Mouse (Mus musculus) limb, embryonic 14.5 days (tissue): ENCODE measurements at regions not wholly inside any gene's neighbourhood (a gene's known extent, or its start where the extent isn't known, plus 50 kb on each side); places are given as distances from the start of the nearest gene placed in this dataset.

Experiments
- ATAC-seq: fragments of 200-750 bp; cut with Nextera tagmentation; 2 replicates; pipeline ENCODE4 v1.8.0; 2017; ENCODE audit warnings: low read depth, moderate number of reproducible peaks, moderate TSS enrichment; ENCODE audit not compliant: low FRiP score
- DNase-seq: peaks from one replicate; pipeline ENCODE4 v3.0.0-alpha.2; 2015; ENCODE audit warnings: low spot score
- H3K27ac ChIP-seq: fragments of 300-500 bp; sonication (generic); replicated peaks from 2 replicates; pipeline ENCODE4 v1.5.1; 2014; ENCODE audit warnings: low read depth, mild to moderate bottlenecking, low read length, moderate library complexity, mixed read lengths
- H3K27me3 ChIP-seq: fragments of 300-500 bp; sonication (generic); 2 replicates; pipeline ENCODE4 v1.6.1; 2014; ENCODE audit warnings: low read length, mixed read lengths; ENCODE audit not compliant: control insufficient read depth, insufficient read depth
- H3K36me3 ChIP-seq: fragments of 300-500 bp; sonication (generic); 2 replicates; pipeline ENCODE4 v1.6.1; 2014; ENCODE audit warnings: mild to moderate bottlenecking, low read length, moderate library complexity, mixed read lengths; ENCODE audit not compliant: control insufficient read depth, insufficient read depth
- H3K4me1 ChIP-seq: fragments of 300-500 bp; sonication (generic); 2 replicates; pipeline ENCODE4 v1.6.1; 2014; ENCODE audit warnings: antibody characterized with exemption, low read length, mixed read lengths; ENCODE audit not compliant: control insufficient read depth, insufficient read depth
- H3K4me2 ChIP-seq: fragments of 300-500 bp; sonication (generic); replicated peaks from 2 replicates; pipeline ENCODE4 v1.6.1; 2014; ENCODE audit warnings: low read depth, mild to moderate bottlenecking, low read length, moderate library complexity; ENCODE audit not compliant: severe bottlenecking
- H3K4me3 ChIP-seq: fragments of 300-500 bp; sonication (generic); replicated peaks from 2 replicates; pipeline ENCODE4 v1.5.1; 2014; ENCODE audit warnings: low read length
- H3K9ac ChIP-seq: fragments of 300-500 bp; sonication (generic); 2 replicates; pipeline ENCODE4 v1.6.1; 2014; ENCODE audit warnings: mild to moderate bottlenecking, low read depth, low read length, moderate library complexity; ENCODE audit not compliant: severe bottlenecking
- H3K9me3 ChIP-seq: fragments of 300-500 bp; sonication (generic); 2 replicates; pipeline ENCODE4 v1.6.1; 2016; ENCODE audit warnings: low read length; ENCODE audit not compliant: control insufficient read depth
- POLR2A ChIP-seq: fragments of 200-500 bp; IDR thresholded peaks from 2 replicates; pipeline ENCODE4 v1.8.0; 2012; ENCODE audit warnings: inconsistent platforms, mild to moderate bottlenecking, moderate library complexity, borderline replicate concordance; ENCODE audit not compliant: insufficient read depth, insufficient read length; ENCODE audit errors: extremely low read depth
- WGBS: fragments of 180-500 bp; shearing (Covaris S2); extraction: QIAGEN DNeasy Blood & Tissue Kit; methylation state at CpG from one replicate; pipeline ENCODE4 v1.1.7; 2014; 5-methylcytosine and 5-hydroxymethylcytosine counted together

DNA sequence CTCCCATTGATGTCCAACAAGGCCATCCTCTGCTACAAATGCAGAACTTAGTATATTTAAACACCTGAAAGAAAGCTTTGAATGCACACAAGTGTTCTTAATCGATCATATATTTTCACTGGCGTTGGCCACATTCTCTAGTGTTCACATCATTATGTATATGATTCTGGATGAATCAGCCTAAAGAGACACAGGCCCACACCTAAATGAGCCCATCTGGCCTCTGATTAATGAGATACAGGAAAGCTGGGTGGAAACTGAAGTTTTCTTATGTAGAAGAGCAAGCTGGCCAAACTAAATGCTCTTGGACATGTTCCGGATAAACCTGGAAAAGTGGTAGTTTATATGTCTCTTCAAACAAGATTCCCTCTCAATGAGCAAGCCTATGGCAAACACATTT, 123.2 kb upstream of the Nhs start:
- ATAC-seq (no peak), DNase-seq (no peak)
- Histone ChIP-seq H3K36me3 (no peaks in the 10 kb centered on the region), H3K9ac (no peak overlapping the region), H3K4me3 (no peak overlapping the region), H3K9me3 (no peaks in the 10 kb centered on the region), H3K27ac (no peak overlapping the region), H3K27me3 (no peaks in the 10 kb centered on the region), H3K4me1 (no peaks in the 10 kb centered on the region), H3K4me2 (no peak overlapping the region)
- TF ChIP-seq POLR2A: no peak
- 92% methylated on average over 3 of the region's 3 CpGs for WGBS

DNA sequence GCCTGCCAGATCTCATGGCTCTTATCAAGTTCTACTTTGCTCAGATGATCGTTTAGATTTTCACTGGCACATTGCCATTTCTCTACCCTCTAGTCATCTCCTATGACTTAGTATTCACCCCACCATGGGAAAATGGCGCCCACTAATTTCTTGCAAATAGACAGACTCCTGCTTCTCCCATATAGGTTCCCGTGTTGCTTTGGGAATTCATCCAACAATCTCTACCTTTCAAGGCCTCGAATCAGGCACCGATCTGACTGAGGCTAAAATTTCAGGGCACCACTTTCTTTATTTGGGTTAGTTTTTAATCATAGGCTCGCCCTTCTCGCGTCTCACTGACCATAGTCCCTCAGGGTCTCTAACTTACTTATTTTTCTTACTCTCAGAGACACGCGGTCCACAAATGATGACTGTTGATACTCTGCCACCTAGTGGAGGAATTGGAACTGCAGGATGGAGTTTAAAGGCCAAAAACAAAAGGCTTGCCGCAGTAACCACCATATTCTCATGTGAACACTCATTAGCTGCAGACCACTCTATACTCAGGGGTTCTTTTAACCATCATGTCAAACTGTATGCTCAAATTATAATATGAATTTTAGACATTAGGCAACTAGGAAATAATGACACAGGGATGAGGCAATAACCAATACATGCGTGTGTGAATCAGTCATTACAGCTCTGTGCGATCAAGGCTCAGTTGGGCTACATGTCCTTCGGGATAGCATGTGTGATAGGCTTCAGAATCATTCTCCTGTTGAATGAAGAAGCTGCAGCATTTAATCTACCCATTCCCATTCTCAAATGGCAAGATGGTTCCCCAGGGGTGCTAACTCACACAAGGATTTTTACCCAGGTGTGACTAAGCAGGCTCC, 119.5 kb upstream of the Nhs start:
- 0 out of 2 replicates have a peak, but pooled peaks cover 5% of the 10 kb centered on the region for H3K27me3 ChIP-seq
- H3K4me2 ChIP-seq: no peak overlapping the region
- H3K36me3 ChIP-seq: no peaks in the 10 kb centered on the region
- H3K9ac ChIP-seq: no peak overlapping the region
- TF ChIP-seq POLR2A: no peak
- no peaks in the 10 kb centered on the region for H3K4me1 ChIP-seq
- DNase-seq: peak; percentile 38
- ATAC-seq: peak; percentile 50; the same call in 1 of the 2 replicates
- H3K4me3 ChIP-seq: no peak overlapping the region
- no peak overlapping the region for H3K27ac ChIP-seq
- WGBS: 58% methylated on average over 14 of the region's 14 CpGs
- no peaks in the 10 kb centered on the region for H3K9me3 ChIP-seq

DNA sequence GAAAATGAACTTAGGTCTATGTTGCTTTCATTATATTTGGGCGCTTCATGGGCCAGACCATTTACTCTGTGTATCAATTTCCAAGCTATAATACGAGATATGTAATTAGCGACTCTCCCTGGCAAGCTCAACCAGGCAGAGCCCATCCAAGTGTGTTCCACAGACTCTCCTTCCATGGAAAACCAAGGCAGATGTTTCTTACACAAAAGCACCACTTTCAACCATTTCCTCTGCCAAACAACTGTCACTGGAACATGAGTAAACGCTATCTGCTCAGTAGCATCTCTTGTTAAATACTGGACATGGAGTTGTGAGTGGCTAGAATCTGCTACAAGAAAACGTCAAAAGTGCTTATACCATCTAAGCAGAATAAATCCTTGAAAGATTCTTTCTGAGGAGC, 115.1 kb upstream of the Nhs start:
- no peak overlapping the region for H3K27ac ChIP-seq
- no peak overlapping the region for H3K4me2 ChIP-seq
- no peaks in the 10 kb centered on the region for H3K9me3 ChIP-seq
- H3K36me3 ChIP-seq: no peaks in the 10 kb centered on the region
- TF ChIP-seq POLR2A: no peak
- H3K27me3 ChIP-seq: 0 out of 2 replicates have a peak, but pooled peaks cover 5% of the 10 kb centered on the region
- 76% methylated on average over 5 of the region's 5 CpGs for WGBS
- H3K4me1 ChIP-seq: no peaks in the 10 kb centered on the region
- no peak overlapping the region for H3K4me3 ChIP-seq
- no peak for DNase-seq
- H3K9ac ChIP-seq: no peak overlapping the region
- ATAC-seq: no peak

DNA sequence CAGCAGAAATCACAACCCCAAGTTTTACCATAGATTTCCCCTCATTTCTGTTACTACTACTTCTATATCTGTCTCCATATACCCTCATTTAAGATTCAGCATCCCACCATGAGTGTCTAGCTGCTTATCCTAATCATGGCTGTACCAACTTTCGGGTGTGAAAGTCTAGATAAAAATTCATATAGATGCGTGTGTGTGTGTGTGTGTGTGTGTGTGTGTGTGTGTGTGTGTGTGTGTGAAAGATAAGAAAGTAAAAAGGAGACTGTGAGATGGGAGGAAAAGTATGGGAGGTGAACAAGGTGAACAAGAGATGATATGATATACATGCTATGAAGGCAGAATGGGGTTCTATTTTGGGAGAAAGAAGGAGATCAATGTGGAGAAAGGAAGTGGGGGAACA, 111.7 kb upstream of the Nhs start:
- no peak overlapping the region for H3K4me3 ChIP-seq
- WGBS: 90% methylated on average over 2 of the region's 2 CpGs
- H3K9ac ChIP-seq: no peak overlapping the region
- H3K4me2 ChIP-seq: no peak overlapping the region
- H3K27me3 ChIP-seq: 0 out of 2 replicates have a peak, but pooled peaks cover 5% of the 10 kb centered on the region
- no peaks in the 10 kb centered on the region for H3K9me3 ChIP-seq
- ATAC-seq: no peak
- no peaks in the 10 kb centered on the region for H3K4me1 ChIP-seq
- no peak overlapping the region for H3K27ac ChIP-seq
- H3K36me3 ChIP-seq: no peaks in the 10 kb centered on the region
- TF ChIP-seq POLR2A: no peak
- no peak for DNase-seq

DNA sequence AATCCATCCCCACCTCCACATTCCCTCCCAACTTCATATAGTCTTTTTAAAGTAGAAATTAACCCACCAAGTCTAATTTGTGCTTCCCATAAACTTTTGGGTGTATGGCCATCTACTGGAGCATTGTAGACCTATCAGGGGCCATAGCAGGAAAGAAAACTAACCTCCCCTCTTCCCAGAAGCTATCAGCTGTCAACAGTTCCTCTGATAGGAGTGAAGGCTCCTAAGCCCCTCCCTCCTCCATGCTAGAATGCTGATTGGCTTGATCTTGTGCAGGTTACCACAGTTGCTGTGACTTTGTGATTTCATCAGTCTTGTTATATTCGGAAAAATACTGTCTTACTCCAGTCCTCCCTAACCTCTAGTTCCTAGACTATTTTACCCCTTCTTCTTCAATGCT, 109.4 kb upstream of the Nhs start:
- Histone ChIP-seq H3K27me3 (no peaks in the 10 kb centered on the region), H3K4me1 (no peaks in the 10 kb centered on the region), H3K4me2 (no peak overlapping the region), H3K27ac (no peak overlapping the region), H3K4me3 (no peak overlapping the region), H3K36me3 (no peaks in the 10 kb centered on the region), H3K9ac (no peak overlapping the region), H3K9me3 (no peaks in the 10 kb centered on the region)
- 100% methylated on average over 1 of the region's 1 CpGs for WGBS
- ATAC-seq (no peak), DNase-seq (no peak)
- TF ChIP-seq POLR2A: no peak

DNA sequence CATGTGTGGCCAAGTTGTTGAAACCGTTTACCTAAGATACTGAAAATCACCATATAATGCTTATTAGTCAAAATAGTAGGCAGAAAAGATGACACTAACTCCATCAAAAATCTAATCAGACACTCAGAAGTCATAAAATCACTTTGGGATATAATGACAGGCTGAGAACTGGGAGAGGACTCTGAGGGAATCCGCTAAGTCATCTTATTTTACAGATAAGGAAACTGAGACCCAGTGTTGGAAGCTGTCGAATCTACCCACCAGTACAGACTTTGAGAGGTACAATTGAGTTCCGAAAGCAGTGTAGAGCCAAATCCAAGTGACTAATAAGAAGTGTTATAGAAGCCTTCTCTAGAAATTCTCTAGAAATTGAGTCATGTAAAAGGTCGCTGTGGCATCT, 108.6 kb upstream of the Nhs start:
- no peak for TF ChIP-seq POLR2A
- Histone ChIP-seq H3K27me3 (no peaks in the 10 kb centered on the region), H3K4me2 (no peak overlapping the region), H3K9ac (no peak overlapping the region), H3K4me1 (no peaks in the 10 kb centered on the region), H3K9me3 (no peaks in the 10 kb centered on the region), H3K4me3 (no peak overlapping the region), H3K27ac (no peak overlapping the region), H3K36me3 (no peaks in the 10 kb centered on the region)
- WGBS: 84% methylated on average over 5 of the region's 5 CpGs
- ATAC-seq: no peak
- no peak for DNase-seq
